Mouse (Mus musculus): ENCODE results near the gene Tob1. TPM values are rescaled to one million over a fixed set of nuclear protein-coding genes. Genes with fewer than 3 reads are reported as not detected.

Tob1 gene
- 32.8 and 39.6 TPM in 2 replicates for total RNA-seq (2017)

DNA sequence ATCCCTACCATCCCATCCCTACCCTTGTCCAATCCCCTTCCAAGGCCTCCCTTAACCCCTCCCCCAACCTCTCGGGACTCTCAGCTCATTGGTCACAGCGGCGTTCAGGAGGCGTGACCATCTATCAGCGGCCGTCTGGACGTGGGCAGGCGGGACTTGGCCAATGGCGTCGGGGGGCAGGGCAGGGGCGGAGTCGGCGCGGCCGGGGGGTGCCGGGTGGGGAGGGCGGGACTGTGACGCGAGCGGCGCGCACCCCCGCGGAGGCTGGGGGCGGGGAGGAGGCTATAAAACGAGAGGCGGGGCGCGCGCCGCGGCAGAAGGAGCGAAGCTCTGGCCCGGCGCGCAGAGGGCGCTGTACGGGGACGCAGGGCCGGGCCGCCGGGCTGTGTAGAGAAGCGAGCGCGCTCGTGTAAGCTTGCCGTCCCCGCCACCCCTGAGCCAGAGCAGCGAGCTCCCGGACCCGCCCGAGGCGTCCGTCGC, at the start of gene Tob1:
Tob1 (plus strand) TSS at position 331 of the 480 bp plus-strand sequence.
- ATAC-seq (ENCODE audit: extremely low read depth, insufficient number of reproducible peaks, low FRiP score, poor library complexity, severe bottlenecking) = peak; percentile 86

DNA sequence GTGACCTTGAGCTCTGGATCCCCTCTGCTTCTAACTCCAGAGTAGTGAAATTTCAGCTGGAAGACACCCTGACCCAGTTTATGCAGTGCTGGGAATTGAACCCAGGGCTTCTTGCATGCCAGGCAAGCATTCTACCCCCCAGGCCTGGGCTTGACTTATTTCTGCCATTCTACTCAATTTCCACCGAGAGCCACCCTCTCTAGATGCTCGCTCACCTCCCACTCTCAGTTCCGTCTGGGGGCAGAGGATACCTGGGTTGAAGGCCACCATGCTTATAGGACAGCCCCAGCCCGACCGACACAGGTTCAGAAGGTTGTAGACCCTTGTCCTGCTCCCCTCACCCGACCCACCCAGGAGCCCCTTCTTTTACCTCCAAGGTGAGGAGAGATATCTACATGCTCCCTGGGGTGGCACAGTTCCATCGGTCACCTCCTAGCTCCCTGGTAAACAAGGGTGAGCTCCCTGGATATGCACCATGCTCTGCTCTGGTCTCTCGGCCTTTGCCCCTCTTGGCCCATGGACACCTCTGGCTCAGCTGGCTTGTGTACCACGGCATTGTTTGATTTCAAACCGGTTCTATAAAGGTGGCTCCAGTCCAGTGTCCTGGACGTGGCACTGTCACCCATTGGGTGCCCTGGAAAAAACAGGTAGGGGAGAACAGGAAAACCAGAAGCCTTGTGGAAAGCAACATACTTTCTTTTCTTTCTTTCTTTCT, 49.2 kb upstream of the Tob1 start:
- no peak for ATAC-seq (ENCODE audit: extremely low read depth, insufficient number of reproducible peaks, low FRiP score, poor library complexity, severe bottlenecking)

DNA sequence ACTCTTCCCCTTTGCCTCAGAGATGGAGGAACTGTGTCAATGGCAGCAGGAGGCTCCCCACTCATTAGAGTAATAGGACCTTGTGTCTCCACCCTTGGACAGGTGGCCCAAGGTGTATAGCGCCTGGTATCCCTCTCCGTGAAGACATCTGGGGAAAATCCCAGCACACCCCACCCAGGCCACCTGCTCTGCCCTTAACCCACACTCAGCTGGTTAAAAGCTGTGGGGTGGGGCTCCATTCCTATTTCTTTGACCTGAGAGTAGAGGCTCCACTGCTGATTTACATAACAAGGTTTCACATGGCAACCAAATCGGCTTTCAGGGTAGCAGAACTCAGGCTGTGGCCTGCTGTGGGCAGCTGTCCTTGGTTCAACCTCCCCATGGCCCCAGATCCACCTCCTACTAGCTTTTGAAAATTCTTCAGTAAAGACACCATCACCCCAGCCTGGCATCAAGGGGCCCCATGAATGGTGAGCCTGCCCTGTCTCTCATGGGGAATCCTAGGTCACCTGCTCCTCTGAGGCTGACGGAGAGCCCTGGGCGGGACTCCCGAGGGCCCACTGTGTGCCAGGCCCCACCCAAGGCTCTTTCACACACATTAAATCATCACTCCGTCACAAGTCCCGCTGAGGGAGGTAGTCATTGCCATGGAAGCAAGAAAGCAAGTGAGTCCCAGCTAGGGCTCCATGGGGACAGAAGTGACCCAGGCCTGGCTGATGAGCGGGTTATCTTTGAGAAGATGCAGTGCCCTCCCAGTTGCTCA, 48.1 kb upstream of the Tob1 start:
- no peak for ATAC-seq (ENCODE audit: extremely low read depth, insufficient number of reproducible peaks, low FRiP score, poor library complexity, severe bottlenecking)

DNA sequence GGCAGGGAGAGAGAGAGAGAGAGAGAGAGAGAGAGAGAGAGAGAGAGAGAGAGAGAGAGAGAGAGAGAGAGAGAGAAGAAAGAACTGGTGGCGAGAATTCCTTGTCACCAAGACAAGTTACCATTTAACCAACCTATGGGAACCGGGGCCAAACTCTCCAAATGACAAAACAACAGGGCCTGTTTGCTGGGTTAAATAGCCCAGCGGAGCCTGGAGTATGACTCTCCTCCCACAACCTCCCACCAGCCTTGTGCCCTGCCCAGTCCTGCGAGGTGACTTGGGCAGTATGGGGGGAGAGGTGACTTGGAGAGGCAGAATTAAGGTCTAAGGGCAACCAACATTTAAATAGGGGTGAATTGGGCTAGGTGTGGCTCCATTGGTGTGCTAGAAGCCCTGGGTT, 45.5 kb upstream of the Tob1 start:
- ATAC-seq (ENCODE audit: extremely low read depth, insufficient number of reproducible peaks, low FRiP score, poor library complexity, severe bottlenecking) = no peak

DNA sequence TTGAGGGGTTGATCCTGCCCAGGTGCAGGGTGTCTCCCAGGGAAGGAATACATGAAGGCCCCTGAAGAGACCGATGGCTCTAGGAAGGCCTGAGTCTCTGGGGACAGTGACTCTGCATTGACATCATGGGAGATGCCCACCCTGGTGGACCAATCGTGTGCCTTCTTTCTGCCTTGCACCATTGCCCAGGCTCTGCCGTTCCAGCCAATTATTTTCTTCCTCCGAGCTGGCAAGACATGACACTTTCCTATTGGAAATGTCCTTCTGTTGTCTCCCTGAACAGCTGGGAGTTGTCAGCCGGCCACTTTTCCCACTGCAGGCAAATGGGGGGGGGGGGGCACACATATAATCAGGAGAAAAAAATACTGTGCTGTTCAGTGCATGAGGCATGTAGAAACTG, 43.0 kb upstream of the Tob1 start:
- ATAC-seq (ENCODE audit: extremely low read depth, insufficient number of reproducible peaks, low FRiP score, poor library complexity, severe bottlenecking) = no peak

DNA sequence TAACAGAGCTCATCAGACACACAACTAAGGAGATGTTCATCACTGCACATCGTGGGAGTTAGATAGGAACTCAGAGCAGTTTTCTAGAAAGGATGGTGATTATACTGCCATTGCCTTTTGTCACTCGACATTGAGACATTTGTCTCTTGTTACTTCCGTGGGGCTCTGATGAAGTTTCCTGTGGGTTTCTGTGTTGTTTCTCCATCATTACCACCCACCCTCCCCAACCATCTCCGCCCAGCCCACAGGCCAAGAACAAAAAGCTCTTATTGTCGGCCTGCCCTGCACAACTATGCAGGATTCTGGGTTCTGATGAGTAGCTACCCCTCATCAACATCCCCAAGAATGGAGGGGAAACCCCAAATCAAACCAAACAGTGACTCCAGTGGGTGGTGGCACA, 41.7 kb upstream of the Tob1 start:
- ATAC-seq (ENCODE audit: extremely low read depth, insufficient number of reproducible peaks, low FRiP score, poor library complexity, severe bottlenecking) = no peak

DNA sequence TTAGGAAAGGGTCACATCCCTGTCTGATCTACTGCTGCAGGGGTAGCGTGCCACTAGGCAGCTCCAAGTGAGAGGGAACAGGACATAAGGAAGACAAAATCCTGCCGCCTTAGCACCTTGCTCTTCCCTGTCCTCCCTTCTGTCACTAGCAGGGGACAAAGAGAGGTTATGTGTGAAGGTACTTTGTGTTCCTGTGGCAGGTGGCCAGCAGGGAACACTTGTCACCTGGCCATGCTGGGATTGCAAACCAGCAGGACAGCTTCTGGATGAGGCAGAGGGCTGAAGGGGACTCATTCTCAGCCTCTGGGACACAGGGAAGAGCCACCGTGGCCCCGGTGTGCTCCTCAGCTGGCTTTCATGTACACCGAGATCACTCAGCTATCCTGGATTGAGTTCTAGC, 39.6 kb upstream of the Tob1 start:
- ATAC-seq (ENCODE audit: extremely low read depth, insufficient number of reproducible peaks, low FRiP score, poor library complexity, severe bottlenecking) = no peak

DNA sequence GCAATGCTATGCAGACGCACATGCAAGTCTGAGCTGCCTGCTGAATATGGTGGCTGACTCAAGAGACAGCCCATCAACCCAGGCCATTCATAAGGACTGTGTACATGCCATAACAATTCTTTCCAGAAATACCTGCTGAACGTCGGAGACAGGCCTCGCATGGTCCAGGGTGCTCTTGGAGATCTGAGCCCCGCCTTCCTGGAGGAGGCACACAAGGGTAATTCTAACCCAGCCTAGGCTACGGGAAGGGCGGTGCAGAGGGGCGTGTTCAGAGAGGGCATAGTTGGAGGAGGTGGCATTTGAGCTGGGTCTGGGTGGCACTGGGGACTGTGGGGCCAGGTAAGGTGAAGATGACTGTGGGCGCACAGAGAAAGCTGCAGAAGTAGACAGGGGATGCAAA, 39.1 kb upstream of the Tob1 start:
- no peak for ATAC-seq (ENCODE audit: extremely low read depth, insufficient number of reproducible peaks, low FRiP score, poor library complexity, severe bottlenecking)

DNA sequence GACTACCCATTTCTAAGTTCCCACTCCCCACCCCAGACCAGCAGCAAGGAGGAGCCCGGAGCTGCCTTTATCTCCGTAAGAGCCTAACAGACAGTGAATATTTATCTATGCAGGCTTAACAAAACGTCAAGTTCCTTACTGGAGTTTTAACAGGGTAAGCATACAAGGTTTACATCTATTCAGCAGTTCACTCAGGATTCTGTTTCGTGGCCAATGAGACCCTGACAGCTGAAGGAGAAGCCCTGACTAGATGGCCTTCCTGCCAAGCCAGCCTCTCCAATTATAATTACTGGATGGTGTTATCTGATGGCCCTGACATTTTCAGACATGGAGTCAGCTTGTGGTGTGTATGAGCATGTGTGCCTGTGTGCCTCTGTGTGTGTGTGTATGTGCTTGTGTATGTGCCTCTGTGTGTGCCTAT, 37.5 kb upstream of the Tob1 start:
- no peak for ATAC-seq (ENCODE audit: extremely low read depth, insufficient number of reproducible peaks, low FRiP score, poor library complexity, severe bottlenecking)

DNA sequence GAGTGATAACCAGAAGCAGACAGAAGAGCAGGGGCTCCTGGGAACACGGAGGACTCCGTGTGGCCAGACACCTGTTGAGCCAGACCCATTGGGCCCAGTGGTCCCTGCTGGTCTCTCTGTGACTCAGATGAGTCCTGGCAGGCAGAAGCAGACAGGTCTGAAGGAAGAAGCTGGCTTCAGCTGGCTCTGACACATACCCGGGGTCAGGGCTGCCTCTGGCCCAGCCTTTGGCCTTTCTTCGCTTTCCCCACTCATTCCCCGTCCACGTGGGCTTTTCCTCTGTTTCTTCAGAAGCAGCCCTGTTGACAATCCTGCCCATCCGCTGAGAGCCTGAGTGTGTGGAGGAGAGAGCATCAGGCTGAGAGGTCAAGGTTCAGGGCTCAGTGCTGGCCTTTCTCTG, 36.0 kb upstream of the Tob1 start:
- no peak for ATAC-seq (ENCODE audit: extremely low read depth, insufficient number of reproducible peaks, low FRiP score, poor library complexity, severe bottlenecking)

DNA sequence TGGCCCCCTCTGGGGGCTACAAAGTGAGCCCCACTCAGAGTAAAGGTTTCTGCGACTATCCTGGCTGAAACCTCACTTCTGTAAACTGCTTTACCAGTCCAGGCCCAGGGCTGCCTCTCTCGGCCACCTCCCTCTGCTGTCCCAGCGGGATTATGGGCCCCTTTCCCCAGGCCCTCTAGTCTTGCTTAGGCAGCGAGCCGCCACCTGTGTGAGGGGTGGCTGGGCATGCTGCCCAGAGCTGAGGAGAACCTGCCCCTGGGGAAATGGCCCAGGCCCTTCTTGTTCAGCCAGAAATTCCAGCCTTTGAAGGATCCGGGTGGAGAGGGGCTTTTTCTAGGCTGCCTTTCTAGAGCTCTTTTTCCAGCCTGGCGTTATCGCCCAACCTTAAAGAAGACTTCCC, 35.6 kb upstream of the Tob1 start:
- ATAC-seq (ENCODE audit: extremely low read depth, insufficient number of reproducible peaks, low FRiP score, poor library complexity, severe bottlenecking) = no peak

DNA sequence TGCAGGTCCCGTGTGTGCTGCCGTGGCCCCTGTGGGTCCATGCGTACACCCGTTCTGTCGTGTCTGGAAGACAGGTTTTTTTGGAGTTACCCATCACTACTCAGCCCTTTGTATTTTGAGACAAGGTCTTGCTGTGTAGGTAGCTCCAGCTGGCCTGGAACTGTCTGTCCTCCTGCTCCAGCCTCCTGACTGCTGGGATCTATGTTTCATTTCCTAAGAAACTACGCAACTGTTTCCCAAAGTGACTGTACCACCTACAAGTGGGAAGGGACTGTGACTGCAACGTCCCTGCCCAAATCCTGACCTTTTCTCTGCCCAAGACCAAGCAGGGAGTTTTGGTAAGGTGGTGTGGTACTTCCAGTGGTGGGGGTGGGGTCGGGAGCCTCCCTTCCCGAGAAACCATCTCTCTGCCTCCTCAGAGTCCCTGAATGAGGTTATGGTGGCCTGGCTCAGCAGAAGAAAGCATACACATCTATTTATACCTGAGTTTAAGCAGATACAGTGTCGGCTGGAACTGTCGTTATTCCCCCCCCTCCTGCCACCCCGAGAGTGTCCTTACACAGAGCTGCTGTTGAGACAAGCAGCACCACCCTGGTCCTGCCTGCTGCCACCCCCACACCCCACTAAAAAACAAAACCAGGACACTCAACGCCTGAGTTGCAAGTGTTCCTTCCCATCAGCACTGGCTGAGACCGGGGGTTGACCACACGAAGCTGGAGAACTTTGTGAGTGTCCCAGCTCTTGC, 33.2 kb upstream of the Tob1 start:
- no peak for ATAC-seq (ENCODE audit: extremely low read depth, insufficient number of reproducible peaks, low FRiP score, poor library complexity, severe bottlenecking)

DNA sequence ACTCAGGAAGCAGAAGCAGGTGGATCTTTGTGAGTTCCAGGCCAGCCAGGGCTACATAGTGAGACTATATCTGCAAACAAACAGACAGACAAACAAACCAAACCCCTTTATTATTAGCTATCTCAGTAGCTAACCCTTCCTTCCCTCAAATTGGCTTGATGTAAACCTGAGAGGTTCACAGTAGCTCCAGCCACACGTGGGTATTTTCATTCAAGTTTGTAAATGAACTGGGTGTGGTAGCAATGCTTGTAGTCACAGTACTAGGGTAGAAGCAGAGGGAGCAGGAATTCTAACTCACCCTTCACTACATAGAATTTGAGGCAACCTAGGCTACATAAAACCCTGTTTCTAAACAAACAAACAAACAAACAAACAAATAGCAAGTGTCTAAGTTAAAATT, 31.5 kb upstream of the Tob1 start:
- no peak for ATAC-seq (ENCODE audit: extremely low read depth, insufficient number of reproducible peaks, low FRiP score, poor library complexity, severe bottlenecking)

DNA sequence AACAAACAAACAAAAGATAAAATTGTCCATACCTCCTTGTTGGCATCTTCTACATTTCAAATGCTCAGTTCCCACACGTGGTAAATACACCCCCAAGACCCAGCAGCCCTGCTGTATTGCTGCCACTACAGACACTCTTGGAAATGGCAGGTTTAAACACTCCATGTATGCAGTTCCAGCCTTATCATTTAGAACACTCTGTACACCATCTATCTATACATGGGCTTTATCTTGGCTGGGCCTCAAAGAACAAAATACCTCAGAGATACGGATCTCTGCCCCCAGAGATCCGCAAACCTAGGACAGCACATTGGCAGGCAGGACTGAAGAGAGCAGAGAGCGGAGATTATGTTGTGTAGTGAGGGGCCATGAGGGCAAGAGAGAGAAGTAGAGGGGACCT, 31.1 kb upstream of the Tob1 start:
- no peak for ATAC-seq (ENCODE audit: extremely low read depth, insufficient number of reproducible peaks, low FRiP score, poor library complexity, severe bottlenecking)

DNA sequence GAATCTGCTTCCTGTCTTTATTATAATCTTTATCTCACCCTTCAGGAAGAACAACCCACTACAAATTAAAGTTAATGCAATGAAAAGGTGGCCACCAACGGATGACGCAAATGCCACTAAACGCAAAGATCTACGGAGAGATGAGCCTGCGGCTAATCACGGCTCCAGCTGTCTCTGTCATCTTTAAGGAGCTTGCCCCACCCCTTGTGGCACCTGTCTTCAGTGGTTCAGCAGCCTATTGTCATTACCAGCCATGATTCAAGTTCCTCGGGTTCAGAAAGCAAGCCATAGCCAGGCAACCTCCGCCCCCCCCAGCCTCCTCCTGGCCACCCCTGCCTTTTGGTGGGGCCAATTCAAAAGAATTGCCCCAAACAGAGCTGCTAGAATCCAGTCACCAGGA, 29.6 kb upstream of the Tob1 start:
- ATAC-seq (ENCODE audit: extremely low read depth, insufficient number of reproducible peaks, low FRiP score, poor library complexity, severe bottlenecking) = no peak

DNA sequence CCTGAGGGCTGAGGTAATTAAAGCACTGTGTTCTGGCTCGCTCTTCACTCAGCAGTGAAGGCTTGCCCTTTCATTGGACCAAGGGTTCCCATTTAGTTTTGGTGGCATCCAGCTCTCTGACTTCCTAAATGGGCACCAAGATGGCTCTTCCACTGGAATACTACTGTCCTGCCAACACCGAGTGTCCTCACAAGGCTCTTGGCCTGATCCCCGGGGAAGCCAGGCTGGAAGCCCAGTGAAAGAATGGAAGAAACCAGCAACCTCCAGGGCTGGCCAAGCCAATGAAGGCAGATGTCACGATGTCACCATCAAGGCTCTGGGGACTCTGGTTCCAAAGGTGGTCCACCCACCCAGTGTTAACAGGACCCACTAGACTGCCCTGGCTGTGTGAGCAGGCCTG, 28.5 kb upstream of the Tob1 start:
- ATAC-seq (ENCODE audit: extremely low read depth, insufficient number of reproducible peaks, low FRiP score, poor library complexity, severe bottlenecking) = no peak

DNA sequence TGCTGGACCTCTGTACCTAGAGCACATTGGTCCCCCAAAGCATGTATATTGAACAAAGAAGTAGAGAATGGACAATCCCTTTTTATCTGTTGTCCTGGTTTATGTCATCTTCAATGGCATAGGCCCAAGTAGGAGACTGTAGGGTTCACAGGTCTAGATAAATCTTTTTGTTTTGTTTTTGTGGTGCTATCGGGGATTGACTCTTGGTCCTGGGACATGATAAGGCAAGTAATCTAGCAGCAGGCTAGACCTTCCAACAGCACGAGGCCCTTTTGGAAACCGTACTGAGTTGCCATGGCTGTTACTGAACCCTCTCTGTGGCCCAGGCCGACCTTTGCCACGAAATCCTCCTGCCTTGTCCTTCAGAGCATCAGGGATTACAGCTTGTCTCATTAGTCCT, 28.1 kb upstream of the Tob1 start:
- ATAC-seq (ENCODE audit: extremely low read depth, insufficient number of reproducible peaks, low FRiP score, poor library complexity, severe bottlenecking) = no peak

DNA sequence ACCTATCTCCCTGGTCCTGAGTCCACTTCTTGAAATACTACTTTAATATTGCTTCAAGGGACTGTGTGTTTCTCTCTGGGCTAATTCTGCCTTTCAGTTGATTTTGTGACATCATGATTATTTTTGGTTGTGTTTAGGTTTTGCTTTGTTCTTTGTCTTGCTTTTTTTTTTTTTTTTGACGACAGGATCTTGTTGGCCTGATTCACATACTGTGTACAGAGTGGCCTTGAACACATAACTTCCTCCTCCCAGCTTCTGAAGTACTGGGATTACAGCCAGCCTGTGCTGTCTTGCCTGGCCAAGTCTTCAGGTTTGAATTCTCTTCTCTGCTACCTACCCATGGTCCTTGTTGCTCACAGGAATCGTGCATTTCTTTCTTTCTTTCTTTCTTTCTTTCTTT, 27.6 kb upstream of the Tob1 start:
- no peak for ATAC-seq (ENCODE audit: extremely low read depth, insufficient number of reproducible peaks, low FRiP score, poor library complexity, severe bottlenecking)

DNA sequence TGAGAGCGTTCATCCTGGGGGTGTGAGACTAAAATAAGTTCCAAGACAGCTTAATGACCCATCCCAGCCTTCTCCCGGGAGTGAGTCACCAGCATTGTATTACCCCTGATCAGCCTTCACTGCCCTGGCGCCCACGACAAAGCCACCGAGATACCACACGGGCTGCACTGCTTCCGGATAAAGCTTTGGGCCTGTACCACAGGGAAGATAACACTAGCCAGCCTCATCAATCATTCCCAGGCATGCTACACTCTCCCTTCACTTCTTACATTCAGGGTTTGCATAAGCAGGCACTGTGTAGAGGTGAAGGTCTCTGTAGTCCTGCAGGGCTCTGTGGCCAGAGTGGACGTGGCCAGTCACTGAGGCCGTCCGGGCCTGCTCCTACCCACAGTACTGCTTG, 21.7 kb upstream of the Tob1 start:
- ATAC-seq (ENCODE audit: extremely low read depth, insufficient number of reproducible peaks, low FRiP score, poor library complexity, severe bottlenecking) = no peak

DNA sequence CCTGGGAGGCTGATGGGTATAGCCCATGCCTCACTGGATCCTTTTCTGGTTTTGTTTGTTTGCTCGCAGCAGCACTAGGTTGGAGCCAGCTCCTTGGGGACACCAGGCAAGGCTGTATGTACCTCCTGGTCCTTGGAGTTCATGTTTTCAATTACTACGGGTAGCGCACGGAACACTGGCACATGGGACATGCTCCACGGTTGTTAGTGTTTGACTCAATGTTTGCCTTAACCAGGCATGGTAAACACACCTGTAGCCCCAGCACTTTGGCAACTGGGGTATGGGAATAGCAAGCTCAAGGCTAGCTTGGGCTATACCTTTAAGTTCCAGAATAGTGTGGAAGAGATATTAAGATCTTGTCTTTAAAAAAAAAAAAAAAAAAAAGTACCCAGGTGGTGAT, 20.6 kb upstream of the Tob1 start:
- no peak for ATAC-seq (ENCODE audit: extremely low read depth, insufficient number of reproducible peaks, low FRiP score, poor library complexity, severe bottlenecking)

Data from neutrophil, adult 5-6 weeks (primary cell).